Mouse (Mus musculus): ENCODE measurements around the gene Nlrc5.

Gene Nlrc5

DNA sequence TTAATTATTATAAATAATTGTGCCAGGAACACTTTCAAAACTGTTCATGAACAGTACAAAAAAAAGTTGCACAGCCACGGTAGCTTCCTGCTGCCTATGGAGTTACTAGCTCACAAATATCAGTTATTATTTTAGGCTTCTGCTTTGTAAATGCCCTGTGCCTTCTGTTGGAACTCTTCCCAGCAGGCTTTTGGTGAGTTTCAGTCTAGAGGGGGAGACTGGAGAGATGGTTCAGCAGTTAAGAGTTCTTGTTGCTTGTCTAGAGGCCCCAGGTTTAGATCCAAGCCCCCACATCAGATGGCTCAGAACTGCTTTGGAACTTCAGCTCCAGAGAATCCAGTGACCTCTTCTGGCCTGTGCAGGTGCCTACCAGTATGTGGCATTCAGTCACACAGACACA is 37.1 kb downstream of the Nlrc5 start:
- DNase-seq, result no peak

DNA sequence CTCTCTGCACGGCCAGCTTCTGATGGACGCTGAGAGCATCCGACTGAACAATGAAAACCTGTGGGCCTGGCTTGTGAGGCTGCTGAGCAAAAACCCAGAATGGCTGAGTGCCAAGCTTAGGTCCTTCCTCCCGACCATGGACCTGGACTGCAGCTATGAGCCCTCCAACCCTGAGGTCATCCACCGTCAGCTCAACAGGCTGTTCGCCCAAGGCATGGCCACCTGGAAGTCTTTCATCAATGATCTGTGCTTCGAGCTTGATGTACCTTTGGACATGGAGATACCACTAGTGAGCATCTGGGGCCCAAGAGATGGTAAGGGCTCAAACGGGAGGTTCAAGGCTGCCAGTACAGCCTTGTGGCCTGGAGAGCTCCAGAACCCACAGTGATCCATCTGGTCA is 38.6 kb downstream of the Nlrc5 start:
- no peak for DNase-seq

DNA sequence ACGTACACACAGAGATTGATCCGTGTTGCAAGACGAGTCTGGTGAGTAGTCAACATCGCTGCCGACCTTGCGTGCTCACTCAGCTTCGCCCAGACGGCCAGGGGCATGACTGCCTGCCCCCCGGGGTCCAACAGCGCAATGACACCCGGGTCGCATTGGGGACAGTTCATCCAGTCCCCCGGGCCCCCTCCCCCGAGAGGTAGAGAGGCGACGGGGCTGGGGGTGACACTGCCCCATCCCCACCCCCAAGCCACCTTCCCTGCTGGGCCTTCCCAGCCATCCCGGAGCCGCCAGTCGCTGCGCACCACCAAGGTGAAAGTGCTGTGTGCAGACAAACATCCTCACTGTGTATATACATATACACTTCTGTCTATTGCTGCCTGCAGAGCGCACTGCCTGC is 39.3 kb downstream of the Nlrc5 start:
- no peak for DNase-seq

DNA sequence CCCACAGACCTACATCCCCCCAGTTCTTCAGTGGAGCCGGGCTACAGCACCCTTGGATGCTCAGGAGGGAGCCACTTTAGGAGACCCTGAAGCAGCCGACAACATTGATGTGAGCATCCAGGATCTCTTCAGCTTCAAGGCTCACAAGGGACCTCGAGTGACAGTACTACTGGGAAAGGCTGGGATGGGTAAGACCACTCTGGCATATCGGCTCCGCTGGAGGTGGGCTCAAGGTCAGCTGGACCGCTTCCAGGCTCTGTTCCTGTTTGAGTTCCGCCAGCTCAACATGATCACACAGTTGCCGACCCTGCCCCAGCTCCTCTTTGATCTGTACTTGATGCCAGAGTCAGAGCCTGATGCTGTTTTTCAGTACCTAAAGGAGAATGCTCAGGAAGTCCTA is 41.6 kb downstream of the Nlrc5 start:
- DNase-seq, result no peak

DNA sequence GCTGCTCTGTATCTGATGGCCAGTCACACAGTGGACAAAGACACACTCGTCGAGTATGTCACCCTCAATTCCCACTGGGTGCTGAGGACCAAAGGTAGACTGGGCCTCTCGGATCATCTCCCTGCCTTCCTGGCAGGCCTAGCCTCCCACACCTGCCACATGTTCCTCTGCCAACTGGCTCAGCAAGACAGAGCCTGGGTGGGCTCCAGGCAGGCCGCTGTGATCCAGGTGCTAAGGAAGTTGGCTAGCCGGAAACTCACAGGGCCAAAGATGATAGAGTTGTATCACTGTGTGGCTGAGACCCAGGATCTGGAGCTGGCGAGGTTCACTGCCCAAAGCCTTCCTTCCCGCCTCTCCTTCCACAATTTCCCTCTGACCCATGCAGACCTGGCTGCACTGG is 42.7 kb downstream of the Nlrc5 start:
- no peak for DNase-seq

DNA sequence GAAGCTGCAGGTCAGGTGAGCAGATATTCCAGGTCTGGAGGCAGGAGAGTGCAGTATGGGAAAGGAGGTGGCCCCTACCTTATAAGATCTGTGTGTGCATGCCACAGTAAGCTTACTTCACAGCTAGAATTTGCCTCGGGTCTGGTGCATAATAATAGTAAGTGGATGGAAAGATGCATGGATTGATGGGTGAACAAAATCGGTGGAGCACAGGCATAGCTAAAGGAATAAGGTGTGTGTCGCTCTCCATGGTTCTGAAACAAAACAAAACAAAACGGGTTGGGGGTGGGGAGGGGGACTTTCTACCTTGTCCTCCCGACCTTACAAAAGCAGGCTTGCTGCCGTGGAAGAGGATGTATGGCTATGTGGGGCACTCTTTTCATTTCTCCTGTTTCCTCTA is 47.9 kb downstream of the Nlrc5 start:
- DNase-seq, result no peak

DNA sequence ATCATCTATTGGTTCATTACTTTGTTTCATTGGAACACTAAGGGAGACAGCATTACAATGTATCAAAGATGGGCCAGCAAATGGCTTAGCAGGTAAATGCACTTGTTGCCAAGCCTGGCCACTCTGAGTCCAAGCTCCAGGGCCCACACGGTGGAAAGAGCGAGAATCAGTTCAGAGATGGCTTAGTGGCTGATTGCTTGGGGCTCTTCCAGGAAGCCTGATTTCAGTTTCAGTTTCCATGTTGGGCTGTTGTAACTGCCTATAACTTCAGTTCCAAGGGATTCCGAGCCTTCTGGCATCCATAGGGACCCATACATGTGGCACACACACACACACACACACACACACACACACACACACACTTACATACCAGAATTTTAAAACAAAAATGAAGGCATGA is 51.1 kb downstream of the Nlrc5 start:
- DNase-seq, result no peak

DNA sequence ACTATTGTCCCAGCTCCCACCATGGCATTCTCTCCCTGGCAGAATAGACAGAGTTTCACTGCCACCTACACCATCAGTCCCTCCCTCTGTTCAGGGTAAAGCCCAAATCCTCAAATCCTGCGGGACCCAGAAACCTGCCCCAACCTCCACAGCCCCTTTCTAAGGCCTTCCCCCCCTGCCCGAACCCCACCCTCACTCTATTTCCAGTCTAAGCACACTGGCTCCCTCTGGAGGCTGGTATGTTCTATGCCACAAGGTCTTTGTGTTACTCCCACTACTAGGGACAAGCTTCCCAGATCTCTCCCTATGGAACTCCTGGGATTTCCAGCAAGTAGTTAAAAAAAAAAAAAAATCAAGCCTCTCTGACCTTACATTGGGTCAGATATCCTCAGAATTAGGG is 51.7 kb downstream of the Nlrc5 start:
- DNase-seq, result peak; percentile 33

DNA sequence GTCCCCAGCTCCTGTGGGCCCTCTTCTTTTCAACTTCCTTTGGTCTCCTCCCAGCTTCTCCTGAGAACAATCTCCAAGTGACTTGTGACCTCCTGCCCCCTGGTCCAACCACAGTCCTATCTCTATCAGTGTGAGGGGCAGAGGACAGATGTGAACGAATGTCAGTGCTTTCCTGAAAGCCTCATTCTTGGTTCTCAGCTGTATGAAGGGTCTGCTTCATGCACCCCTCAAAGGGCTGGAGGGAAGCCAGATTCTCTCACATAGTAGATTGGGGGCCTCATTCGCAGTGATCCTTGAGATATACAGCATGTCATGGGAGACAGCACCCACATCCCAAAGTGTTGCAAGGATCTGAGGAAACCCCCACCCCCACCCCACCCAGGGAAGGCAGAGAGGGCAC is 53.9 kb downstream of the Nlrc5 start:
- no peak for DNase-seq

DNA sequence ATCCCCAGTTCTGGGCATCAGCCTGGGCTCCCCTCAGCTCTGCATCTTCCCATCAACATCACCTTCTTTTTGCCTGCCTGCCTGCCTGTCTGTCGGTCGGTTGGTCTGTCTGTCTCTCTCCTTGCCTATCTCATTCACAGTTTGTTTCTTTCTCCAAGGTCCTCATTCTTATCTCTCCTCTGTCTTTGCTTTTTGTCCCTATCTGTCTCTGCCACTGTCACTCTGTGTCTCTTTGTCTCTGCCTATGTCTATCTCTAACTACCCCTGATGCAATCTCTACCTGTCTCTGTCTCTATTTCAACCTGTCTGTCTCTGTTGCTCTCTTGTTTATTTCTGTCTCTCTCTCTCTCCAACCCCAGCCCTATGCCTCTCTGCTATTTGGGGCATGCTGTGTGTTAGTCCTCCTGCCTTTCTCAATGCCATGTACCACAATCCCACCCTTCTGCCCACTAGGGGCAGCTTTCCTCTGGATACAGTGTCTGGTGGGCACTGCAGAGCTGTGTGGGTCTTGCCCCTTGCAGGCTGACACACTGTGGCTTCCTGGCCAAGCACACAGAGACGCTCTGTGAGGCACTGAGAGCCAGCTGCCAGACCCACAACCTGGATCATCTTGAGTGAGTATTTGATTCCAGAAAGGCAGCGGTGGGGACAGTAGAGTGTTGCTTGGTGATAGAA is 55.8 kb downstream of the Nlrc5 start:
- DNase-seq, result no peak

DNA sequence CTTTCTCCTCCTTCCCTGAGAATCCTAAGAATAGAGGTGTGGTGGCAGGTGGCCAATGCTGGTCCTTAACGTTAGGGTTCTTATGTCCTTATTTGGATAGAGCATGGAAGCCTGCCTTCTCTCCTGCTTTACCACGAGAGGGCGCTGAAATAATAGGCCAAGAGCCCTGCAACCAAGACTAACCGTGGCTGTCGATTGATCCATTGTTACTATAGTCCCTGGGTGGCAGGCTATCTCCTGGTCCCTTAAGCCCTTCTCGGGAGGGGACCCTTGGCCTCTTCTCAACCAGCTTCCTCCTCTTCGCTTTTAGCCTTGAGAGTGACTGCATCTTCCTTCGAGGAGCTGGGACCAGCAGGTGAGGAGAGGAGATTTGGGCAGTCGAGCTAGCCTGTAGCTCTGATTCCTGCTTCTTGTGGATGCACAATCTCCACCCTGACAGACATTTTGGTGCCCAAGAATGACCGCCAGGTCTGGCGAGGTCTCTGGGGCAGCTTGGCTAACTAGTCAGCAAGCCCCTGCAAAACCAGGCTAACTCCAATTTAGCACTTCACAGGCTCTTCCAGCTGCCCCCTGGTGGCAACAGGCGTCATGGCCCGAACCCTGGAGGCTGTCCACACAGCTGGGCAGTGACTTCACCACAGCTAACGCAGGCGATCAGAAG is 58.0 kb downstream of the Nlrc5 start:
- peak; percentile 68 for DNase-seq

DNA sequence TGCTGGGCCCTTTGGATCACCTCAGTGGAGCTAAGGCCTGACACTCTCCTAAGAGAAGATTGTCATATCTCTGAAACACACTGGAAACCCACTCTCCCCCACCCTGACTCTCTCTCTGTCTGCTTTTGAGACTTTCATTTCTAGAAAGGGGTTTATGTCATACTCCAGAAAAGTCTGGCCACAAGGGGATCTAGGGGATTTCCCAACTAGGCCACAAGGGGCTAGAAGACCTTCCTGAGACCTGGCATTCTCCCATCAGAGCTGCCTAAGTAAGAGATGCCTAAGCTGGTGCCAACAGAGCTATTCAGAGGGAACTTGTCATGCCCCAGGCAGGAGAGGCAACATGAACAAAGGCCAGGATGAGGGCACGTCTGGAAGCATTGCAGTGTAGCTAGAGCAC is 59.1 kb downstream of the Nlrc5 start:
- DNase-seq, result no peak

DNA sequence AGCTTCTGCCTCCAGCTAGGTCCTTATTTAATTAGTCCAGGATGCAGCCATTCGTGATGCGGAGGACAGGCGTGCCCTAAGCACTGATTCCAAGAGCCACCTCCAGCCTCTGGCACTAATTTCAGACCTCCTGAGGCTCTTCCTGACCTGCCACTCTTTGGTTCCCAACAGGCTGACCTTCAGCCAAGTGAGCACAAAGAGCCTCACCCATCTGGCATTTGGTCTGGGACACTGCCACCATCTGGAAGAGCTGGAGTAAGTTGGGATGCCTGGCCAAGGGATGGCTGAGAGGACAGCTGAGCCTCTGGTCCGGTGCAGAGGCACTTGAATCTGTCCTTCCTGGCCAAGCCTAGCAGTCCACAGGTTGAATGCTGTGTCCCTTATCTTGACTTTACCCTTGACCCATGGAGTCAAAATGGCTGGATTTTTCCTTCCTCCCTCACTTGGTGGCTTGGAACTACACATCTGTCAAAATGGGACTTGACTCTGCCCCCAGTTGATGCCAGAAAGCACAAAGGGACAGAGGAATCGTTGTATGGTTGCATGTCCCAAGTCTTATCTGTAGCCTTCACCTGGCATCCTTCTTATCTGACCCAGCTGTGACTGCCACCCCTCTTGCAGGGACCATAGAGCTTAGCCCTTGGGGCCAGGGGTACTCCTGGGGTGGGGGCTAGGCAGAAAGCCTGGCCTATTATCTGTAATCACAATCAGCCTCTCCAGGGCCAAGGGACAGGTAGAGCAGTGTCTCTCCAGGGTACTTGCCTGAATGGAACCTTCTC is 81.5 kb downstream of the Nlrc5 start:
- DNase-seq, result no peak

DNA sequence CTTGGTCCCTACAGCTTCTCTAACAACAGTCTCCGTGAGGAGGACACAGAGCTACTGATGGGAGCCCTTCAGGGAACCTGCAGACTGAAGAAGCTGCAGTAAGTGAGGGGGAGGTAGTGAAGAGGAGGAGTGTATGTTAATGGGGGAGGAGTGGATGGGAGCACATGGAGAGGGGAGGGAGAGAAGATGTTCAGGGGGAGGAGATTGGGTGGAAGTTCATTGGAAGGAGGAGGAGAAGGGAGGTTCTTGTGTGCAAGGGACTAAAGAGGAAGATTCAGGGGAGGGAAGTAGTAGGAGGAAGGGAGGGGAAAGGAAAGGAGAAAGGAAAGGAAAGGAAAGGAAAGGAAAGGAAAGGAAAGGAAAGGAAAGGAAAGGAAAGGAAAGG is 82.0 kb downstream of the Nlrc5 start:
- no peak for DNase-seq

DNA sequence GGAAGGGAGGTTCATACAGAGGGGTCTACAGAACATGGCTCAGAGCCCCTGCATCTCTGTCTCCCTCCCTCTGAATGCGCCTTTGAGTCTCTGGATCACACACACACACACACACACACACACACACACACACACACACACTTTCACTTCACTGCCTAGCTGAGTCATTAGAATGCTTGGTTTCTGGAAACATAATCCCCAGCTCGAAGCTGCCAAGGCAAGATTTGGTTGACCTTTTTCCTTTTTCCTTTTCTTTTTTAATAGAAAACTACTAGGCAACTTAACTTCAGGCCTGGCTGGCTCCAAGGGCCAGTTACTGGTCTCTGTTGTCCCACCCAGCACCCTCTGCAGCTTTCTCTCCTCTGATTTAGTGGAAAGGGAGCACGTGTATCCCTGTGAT is 82.6 kb downstream of the Nlrc5 start:
- DNase-seq, result no peak

DNA sequence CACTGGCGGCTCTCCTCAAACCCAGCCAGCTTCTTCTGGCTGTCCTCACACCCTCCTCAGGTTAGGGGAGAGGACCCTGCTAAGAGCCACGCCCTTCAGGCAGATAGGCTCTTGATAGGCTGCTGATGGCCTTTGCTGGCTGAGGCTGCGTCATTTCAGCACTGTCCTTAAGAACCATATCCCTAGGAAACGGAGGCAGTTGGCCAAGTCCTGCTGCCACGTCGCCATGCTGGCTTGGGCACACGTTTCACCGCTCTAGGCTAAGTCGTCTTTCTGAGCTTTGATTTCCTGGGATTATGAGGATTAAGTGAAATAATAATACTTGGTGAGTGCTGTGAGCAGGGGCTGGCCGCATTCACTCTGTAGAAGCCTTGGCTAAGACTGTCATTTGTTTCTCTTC is 84.2 kb downstream of the Nlrc5 start:
- no peak for DNase-seq

DNA sequence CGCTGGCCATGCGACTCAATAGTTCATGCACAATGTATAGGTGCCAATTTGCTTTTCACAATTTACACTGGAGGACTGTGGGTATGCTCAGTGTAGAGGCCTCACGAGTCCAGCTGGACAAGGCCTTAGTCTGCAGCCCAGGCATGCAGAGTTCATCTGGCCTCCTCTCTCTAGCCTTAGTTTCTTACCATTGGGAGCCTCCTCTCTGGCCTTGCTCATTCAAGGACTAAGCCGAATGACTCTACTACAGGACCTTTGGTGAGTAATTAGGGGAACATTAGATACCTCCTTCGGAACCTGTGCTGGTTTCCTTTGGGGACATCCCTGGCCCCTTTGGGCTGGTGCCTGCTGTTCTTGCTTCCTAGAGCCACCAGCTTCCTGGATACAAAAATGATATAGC is 84.9 kb downstream of the Nlrc5 start:
- no peak for DNase-seq

DNA sequence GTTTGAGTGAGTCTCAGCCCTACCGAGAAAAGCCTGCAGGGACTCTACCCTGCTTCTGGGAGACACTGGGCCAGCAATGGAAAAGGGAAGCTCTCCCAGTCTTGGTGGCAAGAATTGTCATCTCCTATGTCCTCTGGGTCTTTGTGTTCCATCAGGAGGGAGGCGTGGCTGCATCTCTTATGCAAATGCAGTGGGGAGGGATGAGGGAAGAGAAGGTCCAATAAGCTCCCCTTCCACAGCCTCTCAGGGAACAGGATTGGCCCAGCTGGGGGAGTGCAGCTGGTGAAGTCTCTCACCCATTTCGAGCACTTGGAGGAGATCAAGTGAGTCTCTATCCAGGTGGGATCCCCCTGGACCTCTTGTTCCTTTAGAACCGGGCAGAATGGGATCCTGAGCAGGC is 87.3 kb downstream of the Nlrc5 start:
- DNase-seq, result no peak

DNA sequence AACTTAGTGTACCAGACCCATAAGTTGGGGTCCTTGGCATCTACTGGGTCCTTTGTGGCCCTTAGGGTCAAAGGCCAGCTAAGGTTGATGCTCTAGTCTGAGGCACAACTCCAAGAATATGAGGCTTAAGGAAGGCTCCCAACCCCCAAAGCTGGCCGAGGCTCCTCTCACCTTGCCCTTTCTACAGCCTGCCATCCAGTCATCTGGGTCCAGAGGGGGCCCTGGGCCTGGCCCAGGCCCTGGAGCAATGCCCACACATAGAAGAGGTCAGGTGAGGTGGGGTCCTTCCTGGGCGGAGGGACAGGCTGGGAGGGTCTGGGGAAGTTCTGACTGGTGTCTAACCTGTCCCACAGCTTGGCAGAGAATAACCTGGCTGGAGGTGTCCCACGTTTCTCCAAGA is 88.3 kb downstream of the Nlrc5 start:
- no peak for DNase-seq

DNA sequence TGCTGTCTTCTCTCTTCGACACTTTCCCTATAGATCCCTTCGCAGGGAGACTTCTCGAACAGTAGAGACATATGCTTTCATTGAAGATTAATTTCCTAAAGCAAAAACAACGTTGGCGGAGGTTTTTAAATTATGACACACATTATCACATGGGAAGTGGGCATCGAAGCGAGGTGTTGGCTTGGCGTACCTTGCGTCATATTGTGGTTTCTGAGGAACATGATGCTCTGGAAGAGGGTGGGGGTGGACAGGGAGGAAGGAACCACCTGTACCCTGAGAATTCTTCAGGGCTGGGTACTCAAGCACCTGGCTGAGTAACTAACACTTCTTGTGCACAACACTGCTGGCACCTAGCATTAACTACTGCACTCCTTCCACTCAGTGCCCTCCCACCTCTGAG is 90.4 kb downstream of the Nlrc5 start:
- DNase-seq, result no peak

DNA sequence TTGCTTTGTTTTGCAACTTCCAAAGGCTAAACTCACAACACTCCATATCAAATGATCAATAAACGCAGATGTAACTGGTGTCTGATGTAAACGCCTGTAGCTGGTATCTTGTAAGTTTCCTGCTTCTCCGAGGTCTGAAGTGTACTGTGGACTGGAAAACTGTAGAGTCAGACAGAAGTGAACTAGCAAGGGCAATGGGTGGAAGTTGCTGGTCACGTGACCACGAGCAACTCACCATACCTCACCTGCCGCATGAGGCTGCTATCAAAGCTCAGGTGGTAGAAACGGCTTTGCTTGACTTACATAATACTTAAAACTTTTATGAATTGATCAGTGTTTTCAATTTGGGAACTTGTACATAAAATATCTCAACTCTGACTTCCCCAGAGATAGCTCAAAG is 93.0 kb downstream of the Nlrc5 start:
- no peak for DNase-seq

DNA sequence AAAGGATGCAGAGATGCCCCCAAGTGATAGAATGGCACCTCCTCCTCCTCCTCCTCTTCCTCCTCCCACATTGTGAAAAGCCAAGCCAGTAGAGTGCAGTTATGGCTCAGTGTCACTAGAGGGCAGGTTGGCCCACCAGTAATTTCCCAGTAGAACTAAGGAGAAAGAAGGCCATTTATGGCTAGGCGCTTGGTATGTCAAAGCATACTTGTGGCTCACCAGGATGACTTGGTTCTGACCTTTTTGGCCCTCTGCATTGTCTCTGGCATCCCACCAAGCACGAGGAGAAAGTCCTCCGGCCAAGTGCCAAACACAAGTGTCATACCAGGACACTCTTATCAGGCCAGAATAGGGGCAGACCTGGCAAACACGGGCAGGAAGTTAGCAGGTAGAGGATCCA is 94.1 kb downstream of the Nlrc5 start:
- DNase-seq, result peak; percentile 73

DNA sequence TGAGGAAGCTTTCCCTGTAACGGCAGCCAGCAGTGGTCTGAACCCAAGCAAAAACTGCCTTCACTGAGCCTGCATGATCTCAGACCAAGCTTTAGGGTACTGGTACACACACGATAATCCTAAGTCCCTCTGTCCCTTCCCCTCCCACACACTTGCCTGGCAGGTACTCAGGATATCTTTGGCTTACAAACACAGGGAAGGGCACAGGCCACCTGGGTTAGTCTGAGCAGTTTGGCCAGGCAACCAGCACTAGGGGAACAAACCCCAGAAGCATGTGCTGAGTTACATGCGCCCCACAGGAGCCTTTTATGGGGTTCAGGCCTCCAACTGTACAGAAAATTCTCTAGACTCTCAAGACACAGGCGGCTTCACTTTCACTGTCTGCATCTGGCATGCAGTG is 95.7 kb downstream of the Nlrc5 start:
- DNase-seq, result no peak

DNA sequence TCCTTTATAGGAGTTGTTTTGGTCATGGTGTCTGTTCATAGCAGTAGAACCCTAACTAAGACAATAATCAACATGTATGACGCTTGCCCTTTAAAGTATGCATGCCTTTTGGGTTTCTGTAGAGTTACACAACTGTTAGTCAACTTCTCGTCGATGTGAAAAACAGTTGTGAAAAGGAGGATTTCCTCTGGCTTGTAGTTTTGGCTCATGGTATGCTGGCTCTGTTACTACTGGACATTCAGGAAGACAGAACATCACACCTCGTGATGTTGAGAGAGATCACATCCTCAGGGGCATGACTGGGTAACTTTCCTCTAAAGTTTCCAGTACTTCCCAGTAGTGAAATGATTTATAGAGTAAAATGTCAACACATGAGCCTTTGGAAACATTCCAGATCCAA is 96.5 kb downstream of the Nlrc5 start:
- no peak for DNase-seq

DNA sequence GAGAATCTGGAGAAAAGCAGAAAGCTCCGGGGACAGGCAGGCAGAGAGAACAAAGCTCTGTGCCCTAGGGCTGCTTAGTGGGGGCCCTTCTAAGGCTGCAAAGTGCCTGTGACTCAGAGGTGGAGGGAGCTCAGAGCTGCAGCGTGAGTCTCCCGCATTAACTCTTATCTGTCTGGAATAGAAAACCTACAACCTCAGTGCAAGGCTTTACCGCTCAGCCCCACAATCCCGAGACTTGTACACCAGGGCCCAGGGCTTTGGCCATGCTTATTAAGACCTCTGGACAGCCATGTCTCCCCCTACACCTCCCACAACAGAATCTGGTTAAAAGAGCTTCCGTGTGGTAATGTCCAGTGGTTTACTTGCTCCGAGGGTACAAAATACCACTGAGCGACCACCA is 97.8 kb downstream of the Nlrc5 start:
- DNase-seq, result no peak
